ENCODE assay signal across 35 mouse cellular contexts in genomic region chr10:39977346-39977745, GRCm38 (mm10). TPM values are rescaled to one million over a fixed set of nuclear protein-coding genes. Genes with fewer than 3 reads are reported as not detected.
"Had no signal": no experiment of that assay in that cellular context is flagged by ENCODE, and none has a peak within 500 bp of the region (broad histone marks: within the 10 kb centered on the region; RNA-seq: fewer than 3 reads in every experiment).

No protein-coding gene starts in this region.

- DNase-seq: cerebellum, adult 2 months; cerebellum, adult 8-10 months; cerebellum, adult 9-10 months; cerebellum, adult 9-11 months; cerebellum, postnatal 10 days; cerebellum, postnatal 14 days; cerebellum, postnatal 25 days; cerebellum, postnatal 36 days; embryo, embryonic 11 days; forebrain, postnatal 0 days; gastrocnemius, adult 2 months; gastrocnemius, postnatal 10 days; gastrocnemius, postnatal 14 days; gastrocnemius, postnatal 25 days; gastrocnemius, postnatal 36 days; heart, adult 18-20 months; heart, adult 2 months had no signal

- H3K27me3 ChIP-seq: embryonic facial prominence, embryonic 12.5 days; embryonic facial prominence, embryonic 13.5 days; embryonic facial prominence, embryonic 15.5 days; forebrain, embryonic 12.5 days; forebrain, embryonic 13.5 days; forebrain, embryonic 15.5 days had no signal

- ATAC-seq: forebrain, embryonic 13.5 days; forebrain, embryonic 14.5 days; forebrain, embryonic 15.5 days; forebrain, embryonic 16.5 days; forebrain, postnatal 0 days had no signal

- H3K27ac ChIP-seq: embryonic facial prominence, embryonic 10.5 days; embryonic facial prominence, embryonic 12.5 days; embryonic facial prominence, embryonic 13.5 days; embryonic facial prominence, embryonic 15.5 days; forebrain, embryonic 10.5 days; forebrain, embryonic 12.5 days; forebrain, embryonic 13.5 days; forebrain, embryonic 15.5 days; gastrocnemius, adult 2 months; heart, adult 2 months had no signal

- H3K36me3 ChIP-seq: embryonic facial prominence, embryonic 10.5 days; embryonic facial prominence, embryonic 12.5 days; embryonic facial prominence, embryonic 13.5 days; embryonic facial prominence, embryonic 15.5 days; forebrain, embryonic 10.5 days; forebrain, embryonic 12.5 days; forebrain, embryonic 15.5 days had no signal

- H3K9ac ChIP-seq: embryonic facial prominence, embryonic 12.5 days; embryonic facial prominence, embryonic 13.5 days; embryonic facial prominence, embryonic 15.5 days; forebrain, embryonic 12.5 days; forebrain, embryonic 13.5 days; forebrain, embryonic 15.5 days; forebrain, postnatal 0 days had no signal

- H3K4me3 ChIP-seq: embryonic facial prominence, embryonic 10.5 days; embryonic facial prominence, embryonic 12.5 days; embryonic facial prominence, embryonic 13.5 days; embryonic facial prominence, embryonic 15.5 days; erythroblast, embryonic 14.5 days; forebrain, embryonic 10.5 days; forebrain, embryonic 12.5 days; forebrain, embryonic 13.5 days; forebrain, embryonic 15.5 days; gastrocnemius, adult 2 months; heart, adult 2 months had no signal

- H3K4me2 ChIP-seq: embryonic facial prominence, embryonic 12.5 days; embryonic facial prominence, embryonic 13.5 days; embryonic facial prominence, embryonic 15.5 days; forebrain, embryonic 12.5 days; forebrain, embryonic 13.5 days; forebrain, embryonic 15.5 days had no signal

- H3K4me1 ChIP-seq: embryonic facial prominence, embryonic 10.5 days; embryonic facial prominence, embryonic 12.5 days; embryonic facial prominence, embryonic 13.5 days; embryonic facial prominence, embryonic 15.5 days; forebrain, embryonic 12.5 days; forebrain, embryonic 13.5 days; forebrain, embryonic 15.5 days had no signal

RNA-seq across cellular contexts. Expression of gene Mfsd4b5, which starts 9.1 kb away (rescaled TPM):
- total RNA-seq: forebrain, postnatal 0 days had no signal
- polyA plus RNA-seq: embryonic facial prominence, embryonic 10.5 days; embryonic facial prominence, embryonic 11.5 days; erythroblast, embryonic 14.5 days; forebrain, embryonic 10.5 days; forebrain, embryonic 11.5 days; forebrain, embryonic 12.5 days; forebrain, embryonic 13.5 days; forebrain, embryonic 14.5 days; forebrain, embryonic 15.5 days; forebrain, embryonic 16.5 days; forebrain, postnatal 0 days had no signal

RNA-seq across cellular contexts. Expression of gene Mfsd4b3, which starts 17.4 kb away (rescaled TPM):
- total RNA-seq: common myeloid progenitor, adult 5-6 weeks; forebrain, postnatal 0 days had no signal
- polyA plus RNA-seq: cortical plate, adult 2 months; embryonic facial prominence, embryonic 10.5 days; erythroblast, embryonic 14.5 days; forebrain, embryonic 10.5 days; forebrain, embryonic 12.5 days; forebrain, embryonic 13.5 days; forebrain, embryonic 16.5 days; forebrain, postnatal 0 days; frontal cortex, adult 2 months had no signal

RNA-seq across cellular contexts. Expression of gene Mfsd4b1, which starts 47.7 kb away (rescaled TPM):
- total RNA-seq: common myeloid progenitor, adult 5-6 weeks; granulocyte monocyte progenitor cell, adult 5-6 weeks had no signal
- polyA plus RNA-seq: embryonic facial prominence, embryonic 11.5 days; embryonic facial prominence, embryonic 13.5 days; erythroblast, embryonic 14.5 days; forebrain, embryonic 10.5 days; forebrain, embryonic 11.5 days; forebrain, embryonic 12.5 days; forebrain, embryonic 13.5 days had no signal

RNA-seq across cellular contexts. Expression of gene Mfsd4b2, which starts 50.6 kb away (rescaled TPM):
- total RNA-seq: common myeloid progenitor, adult 5-6 weeks; forebrain, postnatal 0 days; granulocyte monocyte progenitor cell, adult 5-6 weeks had no signal
- polyA plus RNA-seq: cerebellum, adult 2 months; cortical plate, adult 2 months; embryonic facial prominence, embryonic 10.5 days; embryonic facial prominence, embryonic 11.5 days; embryonic facial prominence, embryonic 13.5 days; embryonic facial prominence, embryonic 14.5 days; embryonic facial prominence, embryonic 15.5 days; erythroblast, embryonic 14.5 days; forebrain, embryonic 10.5 days; forebrain, embryonic 11.5 days; forebrain, embryonic 12.5 days; forebrain, embryonic 13.5 days; forebrain, embryonic 14.5 days; forebrain, embryonic 15.5 days; forebrain, embryonic 16.5 days; forebrain, postnatal 0 days; frontal cortex, adult 2 months; heart, adult 2 months had no signal
